Mouse (Mus musculus): ENCODE results near the gene C4bp.
A peak's percentile ranks its signal among the peaks of the same experiment; 100 is the strongest.
"Not testable (repeated sequence)": the region's sequence is repeated elsewhere in the genome, so short reads cannot be mapped to it uniquely, and the experiment has no call there.

The C4bp gene

GRCm38 (mm10) chr1:130661454-130661853 is at the start of gene C4bp:
C4bp (minus strand) TSS chr1:130661632.
- DNase-seq (ENCODE audit: low spot score): no peak

DNA sequence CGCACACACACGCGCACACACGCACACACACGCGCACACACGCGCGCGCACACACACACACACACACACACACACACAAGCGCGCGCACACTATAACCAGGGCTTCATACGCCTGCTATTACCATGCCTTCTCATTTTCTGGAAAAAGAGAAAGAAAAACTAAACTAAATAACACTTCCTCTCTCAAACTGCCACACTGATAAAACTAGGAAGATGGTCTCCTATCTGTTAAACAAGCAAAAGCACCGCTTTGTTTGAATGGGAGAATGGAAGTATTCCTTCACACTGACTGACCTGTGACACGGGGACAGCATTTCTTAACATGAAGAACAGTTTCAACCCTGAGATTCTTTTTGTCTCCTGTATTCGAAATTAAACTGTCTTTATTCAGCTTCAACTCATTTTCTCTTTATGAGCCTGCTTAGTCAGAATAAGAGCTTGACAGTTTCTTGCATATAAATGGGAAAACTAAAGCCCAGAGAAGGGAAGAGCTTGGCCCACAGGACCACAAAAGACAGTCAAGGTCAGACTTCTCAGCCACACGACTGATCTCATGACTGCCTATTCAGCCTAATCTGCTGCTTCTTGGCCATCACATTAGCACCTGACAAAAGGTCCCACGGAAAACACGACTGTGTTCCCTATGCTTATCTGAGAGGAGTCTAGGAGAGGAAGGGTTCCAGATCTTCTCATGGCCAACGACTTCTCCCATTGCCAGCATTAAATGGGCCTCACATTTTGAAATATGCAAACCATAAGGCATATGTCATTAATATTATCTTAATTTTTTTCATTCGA is 49.0 kb upstream of the C4bp start:
- no peak for DNase-seq (ENCODE audit: low spot score)

DNA sequence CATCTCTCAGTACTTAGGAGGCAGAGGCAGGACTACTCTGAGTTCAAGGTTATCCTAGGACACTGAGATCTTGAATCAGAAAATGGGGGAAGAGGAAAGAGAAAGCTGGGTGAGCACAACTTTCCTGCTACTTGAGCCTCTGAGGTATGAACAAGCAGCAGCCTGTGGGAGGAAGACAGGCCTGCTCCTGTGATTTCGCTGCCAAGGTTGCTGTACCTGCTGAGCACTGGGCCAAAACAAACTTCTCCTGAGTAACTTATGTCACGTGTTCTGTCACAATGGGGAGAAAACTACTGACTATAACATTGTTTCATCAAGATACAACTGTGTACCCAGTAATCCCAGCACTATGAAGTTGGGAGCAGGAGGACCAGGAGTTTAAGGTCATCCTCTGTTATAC is 42.2 kb upstream of the C4bp start:
- DNase-seq (ENCODE audit: low spot score): no peak

DNA sequence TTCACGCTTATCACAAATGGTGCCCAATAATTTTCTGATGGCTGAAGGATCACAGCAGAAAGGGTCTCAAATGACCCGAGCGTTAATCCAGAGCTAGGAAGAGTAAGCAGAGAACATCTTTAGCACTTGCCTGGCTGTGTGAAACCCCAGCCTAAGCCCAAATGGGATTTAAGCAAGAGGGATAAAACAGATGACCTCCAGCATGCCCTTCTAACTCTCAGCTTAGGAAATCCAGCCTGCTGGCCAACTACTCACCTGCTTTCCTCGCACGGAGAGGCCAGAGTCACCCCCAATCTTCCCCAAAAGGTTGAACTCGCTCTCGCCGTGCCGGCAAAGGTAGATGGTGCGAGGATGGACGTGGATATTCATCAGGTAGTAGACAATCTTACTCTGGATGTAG is 40.5 kb upstream of the C4bp start:
- no peak for DNase-seq (ENCODE audit: low spot score)

GRCm38 (mm10) chr1:130699937-130700633 is 38.7 kb upstream of the C4bp start:
- no peak for DNase-seq (ENCODE audit: low spot score)

- DNase-seq (ENCODE audit: low spot score): no peak
Observed at GRCm38 (mm10) chr1:130698601-130699000, 37.2 kb upstream of the C4bp start.

DNA sequence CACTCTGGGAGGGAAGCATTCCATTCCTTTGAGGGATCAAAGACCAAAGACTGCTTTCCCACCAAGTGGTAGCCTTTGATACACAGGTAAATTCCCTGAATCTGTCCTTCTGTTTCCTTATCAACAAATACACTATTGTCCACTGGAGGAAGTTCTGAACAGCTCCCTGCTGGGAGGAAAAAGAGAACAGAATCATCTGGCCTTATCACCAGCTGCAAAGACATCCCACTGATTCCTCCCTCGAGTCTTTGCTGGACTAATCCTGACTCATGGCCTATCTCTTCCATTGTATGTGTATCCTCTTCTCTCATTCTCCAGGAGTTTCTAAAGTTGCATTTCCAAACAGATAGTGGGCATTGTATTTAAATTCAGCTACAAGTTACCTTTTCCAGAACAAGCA is 22.5 kb upstream of the C4bp start:
- no peak for DNase-seq (ENCODE audit: low spot score)

DNA sequence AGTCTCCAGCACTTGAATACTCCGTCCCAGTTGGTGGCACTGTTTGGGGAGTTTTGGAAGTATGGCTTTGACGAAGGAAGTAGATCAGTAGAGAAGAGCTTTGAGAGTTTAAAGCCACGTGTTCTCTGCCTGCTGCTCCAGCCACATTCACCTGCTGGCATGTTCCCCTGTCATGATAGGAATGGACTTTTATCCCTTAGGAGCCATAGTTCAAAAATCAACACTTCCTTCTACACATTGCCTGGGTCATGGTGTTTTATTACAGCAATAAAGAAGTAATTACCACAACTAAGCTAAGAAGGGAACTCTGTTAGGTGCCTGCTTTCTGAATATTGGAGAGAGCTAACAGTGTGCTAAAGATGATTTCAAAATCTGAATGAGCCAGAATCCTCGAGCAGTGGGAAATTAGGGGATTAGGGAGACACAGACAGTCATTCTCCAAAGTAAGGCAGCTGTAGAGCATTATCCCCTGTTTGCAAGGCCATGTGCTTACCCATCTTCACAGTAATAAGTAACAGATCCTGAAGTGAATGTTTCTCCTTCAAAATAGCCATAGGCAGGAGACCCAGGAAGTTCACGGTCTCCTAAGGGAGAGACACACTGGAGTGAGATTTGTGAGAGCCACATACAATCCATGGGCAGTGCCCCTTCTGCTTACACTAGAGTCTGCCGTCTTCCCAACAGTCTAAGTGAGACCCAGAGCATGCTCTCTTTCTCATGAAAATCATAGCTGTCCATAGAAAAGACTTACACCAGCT is 20.4 kb upstream of the C4bp start:
- DNase-seq (ENCODE audit: low spot score): no peak

DNA sequence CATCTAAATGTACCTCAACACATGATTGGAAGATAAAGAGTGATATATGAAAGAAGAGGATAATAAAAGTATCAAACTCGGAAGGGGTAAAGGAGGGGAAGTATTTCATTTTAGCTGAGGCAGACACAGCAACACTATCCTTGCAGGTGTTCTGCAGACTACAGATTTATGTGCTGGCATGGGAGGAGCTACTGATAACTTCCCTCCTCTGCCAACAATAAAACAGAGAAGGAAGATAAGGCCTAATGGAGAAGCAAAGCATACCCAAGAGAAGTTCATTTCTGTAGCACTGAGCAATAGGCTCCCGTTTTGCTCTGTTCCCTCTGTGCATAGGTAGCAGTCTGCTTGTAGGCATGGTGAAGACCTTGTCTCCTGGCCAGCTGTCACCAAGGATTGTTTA is 19.6 kb upstream of the C4bp start:
- DNase-seq (ENCODE audit: low spot score): no peak

DNA sequence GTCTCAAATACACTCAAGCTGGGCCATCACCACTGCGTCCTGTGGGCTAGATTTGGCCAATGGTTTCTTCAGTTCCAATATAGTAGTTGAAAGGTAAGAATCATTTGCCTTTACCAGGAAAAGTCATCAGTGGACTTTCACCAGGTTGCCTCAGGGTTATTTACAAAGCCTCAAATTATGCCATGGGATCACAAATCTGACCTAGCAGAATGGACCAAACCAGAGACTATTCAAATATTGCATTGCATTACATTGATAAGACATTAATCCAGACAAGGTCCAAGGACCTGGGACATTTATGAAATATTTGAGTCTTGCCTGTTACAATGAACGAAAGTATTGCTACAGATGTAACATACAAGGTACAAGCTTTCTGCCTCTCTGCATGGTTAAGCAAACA is 17.1 kb upstream of the C4bp start:
- no peak for DNase-seq (ENCODE audit: low spot score)

DNA sequence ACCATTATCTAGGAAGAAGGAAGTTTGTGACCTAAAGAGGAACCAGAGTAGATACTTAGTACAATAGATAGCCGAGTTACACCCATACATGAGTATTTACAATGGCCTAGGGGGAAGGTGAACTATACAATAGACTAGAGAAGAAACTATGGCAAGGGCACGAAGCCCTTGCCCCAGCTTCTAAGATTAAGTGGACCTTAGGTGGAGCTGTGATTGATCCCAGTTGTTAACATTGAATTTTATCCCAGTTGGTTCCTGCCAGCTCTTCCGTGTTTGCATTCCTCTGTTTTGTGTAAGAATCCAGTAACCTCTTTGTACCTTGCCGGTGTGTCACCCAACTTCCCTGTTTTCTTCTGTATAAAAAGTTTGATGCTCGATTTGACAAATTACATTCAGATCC is 2.1 kb upstream of the C4bp start:
- not testable (repeated sequence) for DNase-seq (ENCODE audit: low spot score)

DNA sequence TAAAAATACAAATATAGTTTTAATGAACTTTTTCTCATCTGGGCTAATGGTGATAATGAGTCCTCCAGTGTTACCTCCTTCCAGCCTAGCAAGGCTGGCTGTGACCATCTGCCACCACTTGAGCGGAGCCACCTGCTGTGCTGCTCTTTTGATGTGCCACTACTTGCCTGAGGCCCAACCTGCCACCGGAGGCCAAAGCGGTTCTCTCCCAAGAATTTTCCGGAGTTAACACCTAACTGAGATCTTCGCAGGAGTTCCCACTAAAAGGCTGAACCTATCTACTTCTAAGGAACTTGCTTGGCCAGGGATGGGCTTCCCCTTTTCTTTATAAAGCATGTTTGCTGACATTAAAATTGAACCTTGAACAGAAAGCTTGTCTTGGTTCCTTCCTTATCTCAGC is 1.8 kb downstream of the C4bp start:
- DNase-seq (ENCODE audit: low spot score): not testable (repeated sequence)

- no peak for DNase-seq (ENCODE audit: low spot score)
Observed at GRCm38 (mm10) chr1:130644103-130644502, 17.3 kb downstream of the C4bp start.

GRCm38 (mm10) chr1:130640967-130641366 is 20.5 kb downstream of the C4bp start:
- DNase-seq (ENCODE audit: low spot score): no peak

GRCm38 (mm10) chr1:130633761-130634410 is 27.5 kb downstream of the C4bp start:
- DNase-seq (ENCODE audit: low spot score): peak; percentile 77

DNA sequence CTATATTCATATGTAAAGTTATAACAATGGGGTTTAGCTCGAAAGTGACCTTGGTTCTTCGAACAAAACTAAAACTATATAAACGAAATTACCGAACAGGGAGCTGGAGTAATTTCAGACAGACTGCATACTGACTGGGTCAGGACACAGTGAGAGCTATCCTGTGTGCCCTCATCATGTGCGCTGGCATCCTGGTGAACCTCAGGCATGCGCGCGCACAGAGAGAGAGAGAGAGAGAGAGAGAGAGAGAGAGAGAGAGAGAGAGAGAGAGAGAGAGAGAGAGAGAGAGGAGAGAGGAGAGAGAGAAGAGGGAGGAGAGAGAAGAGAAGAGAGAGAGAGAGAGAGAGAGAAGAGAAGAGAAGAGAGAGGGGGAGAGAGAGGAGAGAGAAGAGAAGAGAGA is 28.1 kb downstream of the C4bp start:
- DNase-seq (ENCODE audit: low spot score): no peak

DNA sequence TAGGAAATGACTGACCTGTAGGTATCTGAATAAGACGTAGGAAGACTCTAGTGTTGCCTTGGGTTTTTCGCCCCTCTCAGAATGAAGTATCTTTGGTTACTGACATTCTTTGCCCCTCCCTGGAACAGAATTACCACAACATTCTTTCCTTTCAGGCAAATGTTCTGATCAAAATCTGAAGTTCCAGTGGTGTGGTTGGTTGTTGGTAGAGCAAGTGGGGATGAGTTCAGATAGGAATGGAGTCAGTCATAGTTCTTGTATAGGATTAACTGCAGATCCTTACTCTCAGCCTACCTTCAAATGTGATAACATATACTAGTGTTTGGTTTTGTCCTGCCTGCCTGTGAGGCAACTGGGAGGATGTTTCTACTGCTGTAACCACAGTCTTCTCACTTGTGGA is 31.9 kb downstream of the C4bp start, which contains the start of gene Zp3r:
Zp3r (minus strand) TSS at position 101 of the 400 bp plus-strand sequence.
- DNase-seq (ENCODE audit: low spot score): no peak

DNA sequence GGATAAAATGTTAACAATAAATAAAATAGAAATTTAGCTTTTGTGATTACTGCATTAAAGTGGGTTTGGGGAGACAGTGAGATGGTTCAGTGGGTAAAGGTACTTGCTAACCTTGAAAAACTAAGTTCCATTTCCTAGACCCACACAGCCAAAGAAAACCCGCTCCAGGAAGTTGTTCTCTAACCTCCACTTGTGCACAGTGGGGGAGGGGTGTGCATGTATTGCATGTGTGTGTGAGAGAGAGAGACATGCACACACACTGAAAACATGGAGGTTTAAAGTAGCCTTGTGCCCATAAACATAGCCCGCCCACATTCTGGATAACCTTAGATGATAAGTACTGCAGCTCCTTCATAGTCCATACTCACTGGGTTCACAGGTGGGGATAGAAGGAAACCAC is 65.1 kb downstream of the C4bp start:
- no peak for DNase-seq (ENCODE audit: low spot score)

- DNase-seq (ENCODE audit: low spot score): no peak
Observed at GRCm38 (mm10) chr1:130588659-130589058, 72.8 kb downstream of the C4bp start.

All from retina, embryonic 14.5 days (tissue).